Mouse (Mus musculus): ENCODE data around the gene Chrd. TPM values are rescaled to one million over a fixed set of nuclear protein-coding genes. Genes with fewer than 3 reads are reported as not detected.
A peak's percentile ranks its signal among the peaks of the same experiment; 100 is the strongest.

Gene Chrd
- polyA plus RNA-seq, 2 experiments = 11.6 to 38.9 TPM

- Histone ChIP-seq H3K4me2 (replicated peaks; ENCODE audit: low read depth, low read length, severe bottlenecking) (no peak overlapping the region), H3K4me1 (ENCODE audit: control insufficient read depth, insufficient read depth, low read length) (peaks cover 20% of the 10 kb centered on the region), H3K4me3 (replicated peaks; ENCODE audit: low read length) (no peak overlapping the region), H3K36me3 (ENCODE audit: control insufficient read depth, insufficient read depth, low read length) (peaks cover 51% of the 10 kb centered on the region), H3K9ac (ENCODE audit: low read depth, low read length, severe bottlenecking) (no peak overlapping the region), H3K27me3 (ENCODE audit: control insufficient read depth, insufficient read depth, low read length) (no peaks in the 10 kb centered on the region), H3K27ac (replicated peaks; ENCODE audit: low read depth, low read length) (no peak overlapping the region), H3K9me3 (ENCODE audit: control insufficient read depth, low read length) (no peaks in the 10 kb centered on the region)
- 76% methylated on average over 9 of the region's 9 CpGs for WGBS
- no peak for ATAC-seq (ENCODE audit: low FRiP score, low read depth)
- no peak for TF ChIP-seq POLR2A (IDR thresholded peaks at IDR 0.05; ENCODE audit: borderline replicate concordance, extremely low read depth, insufficient read depth, insufficient read length)
- no peak for DNase-seq (ENCODE audit: low spot score)
These were observed 20.7 kb upstream of the Chrd start for GRCm38 (mm10) chr16:20712190-20712589.

- WGBS = 94% methylated on average over 7 of the region's 7 CpGs
- no peak overlapping the region for H3K4me2 ChIP-seq (replicated peaks; ENCODE audit: low read depth, low read length, severe bottlenecking)
- H3K4me3 ChIP-seq (replicated peaks; ENCODE audit: low read length) = no peak overlapping the region
- TF ChIP-seq POLR2A (IDR thresholded peaks at IDR 0.05; ENCODE audit: borderline replicate concordance, extremely low read depth, insufficient read depth, insufficient read length) = no peak
- ATAC-seq (ENCODE audit: low FRiP score, low read depth) = no peak
- no peak overlapping the region for H3K9ac ChIP-seq (ENCODE audit: low read depth, low read length, severe bottlenecking)
- peaks cover 45% of the 10 kb centered on the region for H3K36me3 ChIP-seq (ENCODE audit: control insufficient read depth, insufficient read depth, low read length)
- no peaks in the 10 kb centered on the region for H3K9me3 ChIP-seq (ENCODE audit: control insufficient read depth, low read length)
- peaks cover 20% of the 10 kb centered on the region for H3K4me1 ChIP-seq (ENCODE audit: control insufficient read depth, insufficient read depth, low read length)
- DNase-seq (ENCODE audit: low spot score) = no peak
- H3K27me3 ChIP-seq (ENCODE audit: control insufficient read depth, insufficient read depth, low read length) = no peaks in the 10 kb centered on the region
- no peak overlapping the region for H3K27ac ChIP-seq (replicated peaks; ENCODE audit: low read depth, low read length)
These were observed 20.0 kb upstream of the Chrd start for GRCm38 (mm10) chr16:20712889-20713288.

GRCm38 (mm10) chr16:20714307-20715080 is 18.4 kb upstream of the Chrd start:
- no peak for TF ChIP-seq POLR2A (IDR thresholded peaks at IDR 0.05; ENCODE audit: borderline replicate concordance, extremely low read depth, insufficient read depth, insufficient read length)
- Histone ChIP-seq H3K9me3 (ENCODE audit: control insufficient read depth, low read length) (no peaks in the 10 kb centered on the region), H3K36me3 (ENCODE audit: control insufficient read depth, insufficient read depth, low read length) (peaks cover 31% of the 10 kb centered on the region), H3K27ac (replicated peaks; ENCODE audit: low read depth, low read length) (no peak overlapping the region), H3K9ac (ENCODE audit: low read depth, low read length, severe bottlenecking) (0 out of 2 replicates have a peak overlapping the region, but pooled peaks have one; percentile 12), H3K4me3 (replicated peaks; ENCODE audit: low read length) (peak overlapping the region; percentile 72), H3K27me3 (ENCODE audit: control insufficient read depth, insufficient read depth, low read length) (no peaks in the 10 kb centered on the region), H3K4me2 (replicated peaks; ENCODE audit: low read depth, low read length, severe bottlenecking) (peak overlapping the region; percentile 91), H3K4me1 (ENCODE audit: control insufficient read depth, insufficient read depth, low read length) (peaks cover 20% of the 10 kb centered on the region)
- DNase-seq (ENCODE audit: low spot score) (no peak), ATAC-seq (ENCODE audit: low FRiP score, low read depth) (no peak)
- 47% methylated on average over 11 of the region's 11 CpGs for WGBS

DNA sequence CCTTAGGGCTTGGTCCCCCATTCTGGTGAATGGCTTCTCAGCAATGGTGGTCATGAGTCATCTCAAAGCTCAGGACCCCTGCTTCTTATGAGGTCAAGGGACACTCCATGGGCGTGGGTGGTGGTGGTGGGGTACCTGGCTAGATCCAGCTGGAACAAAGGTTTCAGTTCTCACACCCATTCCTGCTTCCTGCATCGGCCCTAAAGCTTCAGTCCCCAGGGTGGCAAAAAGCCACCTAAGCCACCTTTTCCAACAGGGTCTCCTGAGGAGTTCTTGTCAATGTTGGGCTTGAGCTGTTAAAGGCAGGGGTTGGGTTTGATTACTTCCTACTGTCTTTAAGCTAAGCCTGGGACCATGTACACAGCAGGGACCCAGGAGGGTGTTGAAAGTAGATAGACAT is 17.8 kb upstream of the Chrd start:
- H3K36me3 ChIP-seq (ENCODE audit: control insufficient read depth, insufficient read depth, low read length) = peaks cover 31% of the 10 kb centered on the region
- peak overlapping the region; percentile 72 for H3K9ac ChIP-seq (ENCODE audit: low read depth, low read length, severe bottlenecking)
- 60% methylated on average over 2 of the region's 2 CpGs for WGBS
- DNase-seq (ENCODE audit: low spot score) (no peak), ATAC-seq (ENCODE audit: low FRiP score, low read depth) (no peak)
- peaks cover 20% of the 10 kb centered on the region for H3K4me1 ChIP-seq (ENCODE audit: control insufficient read depth, insufficient read depth, low read length)
- no peaks in the 10 kb centered on the region for H3K27me3 ChIP-seq (ENCODE audit: control insufficient read depth, insufficient read depth, low read length)
- peak overlapping the region; percentile 91 for H3K4me2 ChIP-seq (replicated peaks; ENCODE audit: low read depth, low read length, severe bottlenecking)
- no peak for TF ChIP-seq POLR2A (IDR thresholded peaks at IDR 0.05; ENCODE audit: borderline replicate concordance, extremely low read depth, insufficient read depth, insufficient read length)
- peak overlapping the region; percentile 72 for H3K4me3 ChIP-seq (replicated peaks; ENCODE audit: low read length)
- no peaks in the 10 kb centered on the region for H3K9me3 ChIP-seq (ENCODE audit: control insufficient read depth, low read length)
- no peak overlapping the region for H3K27ac ChIP-seq (replicated peaks; ENCODE audit: low read depth, low read length)

DNA sequence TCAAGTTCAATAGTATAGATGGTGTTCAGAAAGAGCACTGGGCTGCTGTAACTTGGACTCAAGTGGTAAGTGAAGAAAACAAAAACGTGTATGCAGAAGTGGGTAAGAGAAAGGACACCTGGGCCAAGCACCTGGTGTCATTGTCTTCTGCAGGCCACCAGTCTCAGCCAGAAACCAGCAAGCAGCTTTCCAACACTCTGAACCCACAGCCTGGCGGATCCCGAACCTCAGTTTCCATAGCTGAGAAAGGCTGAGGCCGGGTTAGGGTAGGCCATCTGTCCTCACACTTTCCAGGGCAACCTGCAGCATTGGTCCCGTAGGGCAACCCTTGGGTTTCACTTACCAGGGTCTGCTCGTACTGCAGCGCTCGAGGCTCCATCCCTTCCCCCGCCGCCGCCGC is 17.4 kb upstream of the Chrd start:
- no peak for DNase-seq (ENCODE audit: low spot score)
- no peak for TF ChIP-seq POLR2A (IDR thresholded peaks at IDR 0.05; ENCODE audit: borderline replicate concordance, extremely low read depth, insufficient read depth, insufficient read length)
- ATAC-seq (ENCODE audit: low FRiP score, low read depth) = no peak
- peak overlapping the region; percentile 94 for H3K27ac ChIP-seq (replicated peaks; ENCODE audit: low read depth, low read length)
- 3% methylated on average over 8 of the region's 12 CpGs for WGBS
- H3K4me1 ChIP-seq (ENCODE audit: control insufficient read depth, insufficient read depth, low read length) = peaks cover 20% of the 10 kb centered on the region
- H3K36me3 ChIP-seq (ENCODE audit: control insufficient read depth, insufficient read depth, low read length) = peaks cover 31% of the 10 kb centered on the region
- H3K9ac ChIP-seq (ENCODE audit: low read depth, low read length, severe bottlenecking) = peak overlapping the region; percentile 72
- H3K4me3 ChIP-seq (replicated peaks; ENCODE audit: low read length) = peak overlapping the region; percentile 72
- H3K27me3 ChIP-seq (ENCODE audit: control insufficient read depth, insufficient read depth, low read length) = no peaks in the 10 kb centered on the region
- H3K4me2 ChIP-seq (replicated peaks; ENCODE audit: low read depth, low read length, severe bottlenecking) = peak overlapping the region; percentile 91
- no peaks in the 10 kb centered on the region for H3K9me3 ChIP-seq (ENCODE audit: control insufficient read depth, low read length)

Measured in limb, embryonic 14.5 days (tissue).